Mouse (Mus musculus) heart, embryonic 15.5 days (tissue): ENCODE results near the gene Stard8. TPM values are rescaled to one million over a fixed set of nuclear protein-coding genes. Genes with fewer than 3 reads are reported as not detected.
"Not testable (repeated sequence)": the region's sequence is repeated elsewhere in the genome, so short reads cannot be mapped to it uniquely, and the experiment has no call there.

Source experiments
- ATAC-seq: fragments of 200-750 bp; cut with Nextera tagmentation; replicated peaks from 2 replicates; pipeline ENCODE4 v1.8.0; 2017; ENCODE audit warnings: low read depth, moderate TSS enrichment; ENCODE audit not compliant: insufficient number of reproducible peaks, insufficient read depth, low FRiP score
- H3K27ac ChIP-seq: fragments of 300-500 bp; sonication (generic); 2 replicates; pipeline ENCODE4 v1.5.1; 2015; ENCODE audit warnings: mild to moderate bottlenecking, inconsistent platforms
- H3K27me3 ChIP-seq: fragments of 300-500 bp; sonication (generic); 2 replicates; pipeline ENCODE4 v1.6.1; 2015; ENCODE audit warnings: inconsistent platforms
- H3K36me3 ChIP-seq: fragments of 300-500 bp; sonication (generic); 2 replicates; pipeline ENCODE4 v1.6.1; 2015; ENCODE audit warnings: mild to moderate bottlenecking, inconsistent platforms
- H3K4me1 ChIP-seq: fragments of 300-500 bp; sonication (generic); replicated peaks from 2 replicates; pipeline ENCODE4 v1.6.1; 2015; ENCODE audit warnings: inconsistent platforms
- H3K4me2 ChIP-seq: fragments of 300-500 bp; sonication (generic); 2 replicates; pipeline ENCODE4 v1.6.1; 2015; ENCODE audit warnings: inconsistent platforms, mild to moderate bottlenecking, moderate library complexity
- H3K4me3 ChIP-seq: fragments of 300-500 bp; sonication (generic); 2 replicates; pipeline ENCODE4 v1.5.1; 2015; ENCODE audit warnings: mild to moderate bottlenecking, inconsistent platforms
- H3K9ac ChIP-seq: fragments of 300-500 bp; sonication (generic); 2 replicates; pipeline ENCODE4 v1.6.1; 2015; ENCODE audit warnings: mild to moderate bottlenecking, inconsistent platforms
- H3K9me3 ChIP-seq: fragments of 300-500 bp; sonication (generic); replicated peaks from 2 replicates; pipeline ENCODE4 v1.6.1; 2016; ENCODE audit warnings: inconsistent platforms
- WGBS: fragments of 180-500 bp; shearing (Covaris S2); methylation state at CpG from one replicate; pipeline ENCODE4 v1.1.7; 2015; ENCODE audit warnings: mixed read lengths; 5-methylcytosine and 5-hydroxymethylcytosine counted together
- polyA plus RNA-seq: library from polyadenylated mRNA; unstranded; fragments of >200 nt; fragmentation: Nextera tagmentation; extraction: Ambion mirVana; gene quantifications from 2 replicates; pipeline ENCODE4 v1.2.1, GENCODE M21; 2015

Gene Stard8
- polyA plus RNA-seq, 1 experiment from 2014 or later: 14.4 TPM

GRCm38 (mm10) chrX:99067671-99068151 is 64.7 kb downstream of the Stard8 start:
- H3K4me1 ChIP-seq: no peaks in the 10 kb centered on the region
- 56% methylated on average over 9 of the region's 9 CpGs for WGBS
- H3K4me2 ChIP-seq: no peak overlapping the region
- peaks cover 9% of the 10 kb centered on the region; the same call in 1 of the 2 replicates for H3K36me3 ChIP-seq
- H3K27me3 ChIP-seq: no peaks in the 10 kb centered on the region
- no peak overlapping the region for H3K4me3 ChIP-seq
- no peaks in the 10 kb centered on the region for H3K9me3 ChIP-seq
- ATAC-seq: no peak
- no peak overlapping the region for H3K9ac ChIP-seq
- H3K27ac ChIP-seq: no peak overlapping the region

- Histone ChIP-seq H3K36me3 (peaks cover 9% of the 10 kb centered on the region), H3K4me3 (no peak overlapping the region), H3K27me3 (no peaks in the 10 kb centered on the region), H3K4me1 (no peaks in the 10 kb centered on the region), H3K9me3 (no peaks in the 10 kb centered on the region), H3K4me2 (no peak overlapping the region), H3K9ac (no peak overlapping the region), H3K27ac (no peak overlapping the region)
- no peak for ATAC-seq
- WGBS: 86% methylated on average over 7 of the region's 7 CpGs
Observed at GRCm38 (mm10) chrX:99071188-99071587, 68.1 kb downstream of the Stard8 start.

- H3K4me1 ChIP-seq: no peaks in the 10 kb centered on the region
- no peaks in the 10 kb centered on the region for H3K27me3 ChIP-seq
- 94% methylated on average over 13 of the region's 13 CpGs for WGBS
- H3K4me3 ChIP-seq: no peak overlapping the region
- peaks cover 9% of the 10 kb centered on the region for H3K36me3 ChIP-seq
- no peak for ATAC-seq
- H3K9ac ChIP-seq: no peak overlapping the region
- no peak overlapping the region for H3K27ac ChIP-seq
- no peaks in the 10 kb centered on the region for H3K9me3 ChIP-seq
- H3K4me2 ChIP-seq: no peak overlapping the region
Observed at GRCm38 (mm10) chrX:99072596-99072995, 69.5 kb downstream of the Stard8 start.

GRCm38 (mm10) chrX:99075111-99075510 is 72.1 kb downstream of the Stard8 start:
- WGBS: 71% methylated on average over 5 of the region's 5 CpGs
- ATAC-seq: no peak

GRCm38 (mm10) chrX:99076460-99076859 is 73.4 kb downstream of the Stard8 start:
- no peak for ATAC-seq
- 62% methylated on average over 4 of the region's 4 CpGs for WGBS
- H3K27me3 ChIP-seq: no peaks in the 10 kb centered on the region
- no peak overlapping the region for H3K4me3 ChIP-seq
- no peak overlapping the region for H3K4me2 ChIP-seq
- no peak overlapping the region for H3K27ac ChIP-seq
- H3K9me3 ChIP-seq: no peaks in the 10 kb centered on the region
- no peaks in the 10 kb centered on the region for H3K4me1 ChIP-seq
- H3K36me3 ChIP-seq: peaks cover 4% of the 10 kb centered on the region
- H3K9ac ChIP-seq: no peak overlapping the region

More at GRCm38 (mm10) chrX:99075111-99075510, 72.1 kb downstream of the Stard8 start:
- Histone ChIP-seq H3K27me3 (no peaks in the 10 kb centered on the region), H3K4me2 (no peak overlapping the region), H3K4me3 (no peak overlapping the region), H3K36me3 (peaks cover 4% of the 10 kb centered on the region), H3K4me1 (no peaks in the 10 kb centered on the region), H3K27ac (no peak overlapping the region), H3K9ac (no peak overlapping the region), H3K9me3 (no peaks in the 10 kb centered on the region)

GRCm38 (mm10) chrX:99078374-99078892 is 75.4 kb downstream of the Stard8 start:
- not testable (repeated sequence) for H3K9me3 ChIP-seq, H3K36me3 ChIP-seq, H3K27ac ChIP-seq, H3K27me3 ChIP-seq, H3K4me3 ChIP-seq, H3K4me2 ChIP-seq, H3K4me1 ChIP-seq, H3K9ac ChIP-seq
- WGBS: 72% methylated on average over 5 of the region's 7 CpGs
- ATAC-seq: peak; percentile 53; the same call in 1 of the 2 replicates

GRCm38 (mm10) chrX:99092704-99093103 is 89.7 kb downstream of the Stard8 start:
- Histone ChIP-seq H3K27me3 (no peaks in the 10 kb centered on the region; the same call in 1 of the 2 replicates), H3K27ac (no peak overlapping the region)
- WGBS: 55% methylated on average over 2 of the region's 2 CpGs

GRCm38 (mm10) chrX:99111088-99111724 is 108.2 kb downstream of the Stard8 start:
- H3K4me2 ChIP-seq, H3K27me3 ChIP-seq, H3K4me3 ChIP-seq, H3K27ac ChIP-seq, H3K9ac ChIP-seq, H3K9me3 ChIP-seq, H3K36me3 ChIP-seq, H3K4me1 ChIP-seq: not testable (repeated sequence)
- ATAC-seq: peak; percentile 53; the same call in 1 of the 2 replicates
- WGBS: 83% methylated on average over 7 of the region's 10 CpGs

More at GRCm38 (mm10) chrX:99092704-99093103, 89.7 kb downstream of the Stard8 start:
- ATAC-seq: no peak
- Histone ChIP-seq H3K4me1 (no peaks in the 10 kb centered on the region), H3K4me2 (no peak overlapping the region), H3K36me3 (no peaks in the 10 kb centered on the region), H3K9me3 (no peaks in the 10 kb centered on the region), H3K4me3 (no peak overlapping the region), H3K9ac (no peak overlapping the region)

GRCm38 (mm10) chrX:99119510-99119909 is 116.5 kb downstream of the Stard8 start:
- Histone ChIP-seq H3K9ac (no peak overlapping the region), H3K36me3 (no peaks in the 10 kb centered on the region), H3K9me3 (no peaks in the 10 kb centered on the region), H3K27ac (no peak overlapping the region), H3K27me3 (no peaks in the 10 kb centered on the region), H3K4me3 (no peak overlapping the region), H3K4me2 (no peak overlapping the region), H3K4me1 (no peaks in the 10 kb centered on the region; the same call in 1 of the 2 replicates)
- ATAC-seq: no peak
- 80% methylated on average over 5 of the region's 5 CpGs for WGBS

Other genes with a start within 250 kb of the Stard8 start
- gene Ophn1, start 112.2 kb upstream of the Stard8 start, polyA plus RNA-seq: 9.1 and 11.1 TPM in 2 replicates
- 16.3 and 16.9 TPM in 2 replicates for gene Yipf6, start 66.9 kb upstream of the Stard8 start, polyA plus RNA-seq
- 20.0 and 28.0 TPM in 2 replicates for gene Efnb1, start 132.9 kb downstream of the Stard8 start, polyA plus RNA-seq